Mouse (Mus musculus) neural tube, embryonic 11.5 days (tissue): ENCODE data around the gene Tiam1. TPM values are rescaled to one million over a fixed set of nuclear protein-coding genes. Genes with fewer than 3 reads are reported as not detected.

Experiments used
- ATAC-seq: fragments of 200-750 bp; cut with Nextera tagmentation; 2 replicates; pipeline ENCODE4 v1.8.0; 2017; ENCODE audit warnings: moderate number of reproducible peaks, mild to moderate bottlenecking, moderate TSS enrichment, moderate library complexity; ENCODE audit not compliant: insufficient read depth, low FRiP score, low TSS enrichment
- DNase-seq: peaks from one replicate; pipeline ENCODE4 v3.0.0-alpha.2; 2015; ENCODE audit warnings: low spot score
- H3K27ac ChIP-seq: fragments of 300-500 bp; sonication (generic); 2 replicates; pipeline ENCODE4 v1.5.1; 2014; ENCODE audit warnings: low read depth, mild to moderate bottlenecking, low read length
- H3K27me3 ChIP-seq: fragments of 300-500 bp; sonication (generic); 2 replicates; pipeline ENCODE4 v1.6.1; 2014; ENCODE audit warnings: mild to moderate bottlenecking, low read length, mixed read lengths; ENCODE audit not compliant: control insufficient read depth, insufficient read depth
- H3K36me3 ChIP-seq: fragments of 300-500 bp; sonication (generic); 2 replicates; pipeline ENCODE4 v1.6.1; 2014; ENCODE audit warnings: mild to moderate bottlenecking, low read length, moderate library complexity, mixed read lengths; ENCODE audit not compliant: control insufficient read depth, insufficient read depth
- H3K4me1 ChIP-seq: fragments of 300-500 bp; sonication (generic); 2 replicates; pipeline ENCODE4 v1.6.1; 2014; ENCODE audit warnings: low read length, mixed read lengths; ENCODE audit not compliant: control insufficient read depth, insufficient read depth
- H3K4me2 ChIP-seq: fragments of 300-500 bp; sonication (generic); 2 replicates; pipeline ENCODE4 v1.6.1; 2014; ENCODE audit warnings: low read depth, mild to moderate bottlenecking, moderate library complexity
- H3K4me3 ChIP-seq: fragments of 300-500 bp; sonication (generic); 2 replicates; pipeline ENCODE4 v1.5.1; 2014; ENCODE audit warnings: low read depth, low read length
- H3K9ac ChIP-seq: fragments of 300-500 bp; sonication (generic); 2 replicates; pipeline ENCODE4 v1.6.1; 2014; ENCODE audit warnings: mild to moderate bottlenecking, low read length
- H3K9me3 ChIP-seq: fragments of 300-500 bp; sonication (generic); 2 replicates; pipeline ENCODE4 v1.6.1; 2016; ENCODE audit warnings: low read length; ENCODE audit not compliant: control insufficient read depth
- WGBS: fragments of 180-500 bp; shearing (Covaris S2); extraction: QIAGEN DNeasy Blood & Tissue Kit; methylation state at CpG from one replicate; pipeline ENCODE4 v1.1.7; 2014; 5-methylcytosine and 5-hydroxymethylcytosine counted together
- polyA plus RNA-seq: library from polyadenylated mRNA; unstranded; fragments of >200 nt; fragmentation: Nextera tagmentation; extraction: Ambion mirVana; gene quantifications from 2 replicates; pipeline ENCODE4 v1.2.1, GENCODE M21; 2014

The Tiam1 gene
- polyA plus RNA-seq, 1 experiment from 2014 or later = 27.7 TPM

- Histone ChIP-seq H3K36me3 (no peaks in the 10 kb centered on the region; the same call in 1 of the 2 replicates), H3K4me3 (no peak overlapping the region), H3K9me3 (no peaks in the 10 kb centered on the region), H3K9ac (no peak overlapping the region), H3K4me2 (no peak overlapping the region), H3K4me1 (no peaks in the 10 kb centered on the region), H3K27ac (no peak overlapping the region), H3K27me3 (no peaks in the 10 kb centered on the region)
- 89% methylated on average over 10 of the region's 10 CpGs for WGBS
- ATAC-seq = no peak
- DNase-seq = no peak
These were observed 253.6 kb downstream of the Tiam1 start for GRCm38 (mm10) chr16:89889890-89890462.

- Histone ChIP-seq H3K36me3 (no peaks in the 10 kb centered on the region; the same call in 1 of the 2 replicates), H3K4me2 (no peak overlapping the region), H3K9ac (no peak overlapping the region), H3K4me1 (no peaks in the 10 kb centered on the region), H3K27me3 (no peaks in the 10 kb centered on the region), H3K4me3 (no peak overlapping the region), H3K27ac (no peak overlapping the region), H3K9me3 (no peaks in the 10 kb centered on the region)
- no peak for DNase-seq
- no peak for ATAC-seq
These were observed 257.0 kb downstream of the Tiam1 start for GRCm38 (mm10) chr16:89886561-89886960.

- Histone ChIP-seq H3K4me2 (no peak overlapping the region), H3K36me3 (no peaks in the 10 kb centered on the region; the same call in 1 of the 2 replicates), H3K27ac (no peak overlapping the region), H3K4me1 (no peaks in the 10 kb centered on the region), H3K9ac (no peak overlapping the region), H3K27me3 (no peaks in the 10 kb centered on the region), H3K4me3 (no peak overlapping the region), H3K9me3 (no peaks in the 10 kb centered on the region)
- ATAC-seq = no peak
- DNase-seq = no peak
- 84% methylated on average over 9 of the region's 9 CpGs for WGBS
These were observed 257.9 kb downstream of the Tiam1 start for GRCm38 (mm10) chr16:89885661-89886060.

GRCm38 (mm10) chr16:89883897-89884296 lies 259.7 kb downstream of the Tiam1 start:
- 93% methylated on average over 4 of the region's 4 CpGs for WGBS
- DNase-seq (no peak), ATAC-seq (no peak)
- Histone ChIP-seq H3K4me2 (no peak overlapping the region), H3K9ac (no peak overlapping the region), H3K4me3 (no peak overlapping the region), H3K27me3 (no peaks in the 10 kb centered on the region), H3K9me3 (no peaks in the 10 kb centered on the region), H3K4me1 (no peaks in the 10 kb centered on the region), H3K27ac (no peak overlapping the region), H3K36me3 (no peaks in the 10 kb centered on the region; the same call in 1 of the 2 replicates)

- Histone ChIP-seq H3K9me3 (no peaks in the 10 kb centered on the region), H3K4me1 (no peaks in the 10 kb centered on the region), H3K9ac (no peak overlapping the region), H3K27me3 (no peaks in the 10 kb centered on the region), H3K4me3 (no peak overlapping the region), H3K4me2 (no peak overlapping the region), H3K27ac (no peak overlapping the region), H3K36me3 (no peaks in the 10 kb centered on the region; the same call in 1 of the 2 replicates)
- ATAC-seq (no peak), DNase-seq (no peak)
- WGBS = 68% methylated on average over 14 of the region's 14 CpGs
These were observed 260.9 kb downstream of the Tiam1 start for GRCm38 (mm10) chr16:89882477-89883234.

GRCm38 (mm10) chr16:89877206-89877605 lies 266.4 kb downstream of the Tiam1 start:
- Histone ChIP-seq H3K36me3 (no peaks in the 10 kb centered on the region; the same call in 1 of the 2 replicates), H3K9me3 (no peaks in the 10 kb centered on the region), H3K4me2 (no peak overlapping the region), H3K4me3 (no peak overlapping the region), H3K9ac (no peak overlapping the region), H3K27me3 (no peaks in the 10 kb centered on the region), H3K27ac (no peak overlapping the region), H3K4me1 (peaks cover 6% of the 10 kb centered on the region; the same call in 1 of the 2 replicates)
- WGBS = 97% methylated on average over 10 of the region's 10 CpGs
- ATAC-seq = no peak
- DNase-seq = no peak

- ATAC-seq (no peak), DNase-seq (no peak)
- Histone ChIP-seq H3K36me3 (no peaks in the 10 kb centered on the region; the same call in 1 of the 2 replicates), H3K27ac (no peak overlapping the region), H3K4me2 (no peak overlapping the region), H3K9ac (no peak overlapping the region), H3K4me1 (peaks cover 6% of the 10 kb centered on the region; the same call in 1 of the 2 replicates), H3K27me3 (no peaks in the 10 kb centered on the region), H3K4me3 (no peak overlapping the region), H3K9me3 (no peaks in the 10 kb centered on the region)
- 95% methylated on average over 3 of the region's 3 CpGs for WGBS
These were observed 267.5 kb downstream of the Tiam1 start for GRCm38 (mm10) chr16:89876079-89876478.

GRCm38 (mm10) chr16:89874012-89874704 lies 269.4 kb downstream of the Tiam1 start:
- Histone ChIP-seq H3K4me3 (no peak overlapping the region), H3K9me3 (no peaks in the 10 kb centered on the region), H3K27ac (no peak overlapping the region), H3K4me2 (no peak overlapping the region), H3K27me3 (no peaks in the 10 kb centered on the region), H3K9ac (no peak overlapping the region; the same call in 1 of the 2 replicates), H3K4me1 (peaks cover 6% of the 10 kb centered on the region; the same call in 1 of the 2 replicates), H3K36me3 (no peaks in the 10 kb centered on the region; the same call in 1 of the 2 replicates)
- ATAC-seq (no peak), DNase-seq (no peak)
- 68% methylated on average over 15 of the region's 15 CpGs for WGBS
